Mouse (Mus musculus): ENCODE results near the gene Ttll1. TPM values are rescaled to one million over a fixed set of nuclear protein-coding genes. Genes with fewer than 3 reads are reported as not detected.

Gene Ttll1
- total RNA-seq (2012; rRNA removed), result 4.1 and 4.9 TPM in 2 replicates
- 2.4 and 2.5 TPM in 2 replicates for total RNA-seq (2014; rRNA removed)
- 8.6 and 9.9 TPM in 2 replicates for polyA plus RNA-seq (2012; ENCODE audit: insufficient read length, low read depth)

DNA sequence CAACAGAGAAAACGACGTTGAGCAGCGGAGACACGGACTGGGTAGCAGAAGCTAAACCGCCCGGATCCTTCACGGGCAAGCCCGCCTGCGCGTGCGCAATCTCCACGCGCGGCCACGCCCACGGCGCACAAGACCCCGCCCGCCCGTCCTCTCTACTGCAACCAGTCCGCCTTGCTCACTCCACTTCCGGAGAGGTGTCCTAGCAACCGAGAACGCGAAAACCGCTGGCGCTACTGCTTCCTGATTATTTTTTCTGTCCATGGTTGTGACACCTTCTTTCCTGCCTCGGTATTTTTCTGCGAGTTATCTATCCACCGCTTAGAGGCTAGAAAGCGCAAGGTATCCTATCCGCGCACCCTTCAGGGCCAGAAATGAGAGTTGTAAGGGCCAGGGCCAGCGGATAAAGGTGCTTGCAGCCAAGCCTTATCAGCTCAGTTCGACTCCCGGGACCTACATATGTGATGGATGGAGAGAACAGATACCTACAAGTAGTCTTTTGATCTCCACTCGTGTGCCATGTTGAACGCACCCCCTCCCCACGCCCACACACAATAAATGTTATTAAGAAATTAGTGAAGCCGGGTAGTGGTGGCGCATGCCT, at the start of gene Ttll1:
Ttll1 (minus strand) TSS at position 89 of the 601 bp plus-strand sequence.
- TF ChIP-seq SIN3A (IDR thresholded peaks at IDR 0.05; ENCODE audit: low read length), result peak; percentile 94
- no peak for TF ChIP-seq MAFK (IDR thresholded peaks at IDR 0.05; ENCODE audit: insufficient replicate concordance, low read length)
- TF ChIP-seq ELF1 (IDR thresholded peaks at IDR 0.05; ENCODE audit: low read depth, low read length), result peak; percentile 93
- TF ChIP-seq SMC3 (IDR thresholded peaks at IDR 0.05; ENCODE audit: low read depth, low read length), result no peak
- TF ChIP-seq IRF4 (IDR thresholded peaks at IDR 0.05; ENCODE audit: low read depth, low read length), result 0 out of 2 replicates have a peak, but pooled peaks have one; percentile 6
- TF ChIP-seq PAX5 (IDR thresholded peaks at IDR 0.05; ENCODE audit: low read length), result no peak
- TF ChIP-seq CHD2 (IDR thresholded peaks at IDR 0.05; ENCODE audit: low read length), result no peak
- no peak for TF ChIP-seq BHLHE40 (IDR thresholded peaks at IDR 0.05; ENCODE audit: low read depth, low read length)
- no peak for TF ChIP-seq E2F4 (IDR thresholded peaks at IDR 0.05; ENCODE audit: insufficient replicate concordance, low read depth, low read length)
- TF ChIP-seq POLR2A (IDR thresholded peaks at IDR 0.05; ENCODE audit: low read depth, low read length), result peak; percentile 65
- no peak for TF ChIP-seq JUN (IDR thresholded peaks at IDR 0.05; ENCODE audit: insufficient read depth, low read depth, low read length)
- no peak for TF ChIP-seq MAZ (IDR thresholded peaks at IDR 0.05; ENCODE audit: low read depth, low read length)
- TF ChIP-seq USF1 (IDR thresholded peaks at IDR 0.05; ENCODE audit: low read depth, low read length), result no peak
- no peak for TF ChIP-seq ZKSCAN1 (IDR thresholded peaks at IDR 0.05; ENCODE audit: borderline replicate concordance, low read depth, low read length)
- no peak for TF ChIP-seq USF2 (conservative IDR thresholded peaks at IDR 0.05; ENCODE audit: low read depth, low read length)
- 0 out of 2 replicates have a peak, but pooled peaks have one; percentile 17 for TF ChIP-seq ZNF384 (IDR thresholded peaks at IDR 0.05; ENCODE audit: low read depth, low read length)
- no peak for TF ChIP-seq JUND (conservative IDR thresholded peaks at IDR 0.05; ENCODE audit: low read depth, low read length)
- TF ChIP-seq MAX (IDR thresholded peaks at IDR 0.05; ENCODE audit: low read length), result no peak
- TF ChIP-seq TCF12 (IDR thresholded peaks at IDR 0.05; ENCODE audit: low read depth, low read length), result no peak
- TF ChIP-seq GABPA (IDR thresholded peaks at IDR 0.05; ENCODE audit: insufficient replicate concordance, low read depth, low read length), result no peak
- peak; percentile 97 for TF ChIP-seq NRF1 (IDR thresholded peaks at IDR 0.05; ENCODE audit: low read depth, low read length)
- TF ChIP-seq HCFC1 (IDR thresholded peaks at IDR 0.05; ENCODE audit: low read depth, low read length), result no peak; the same call in 1 of the 2 replicates
- TF ChIP-seq MXI1 (IDR thresholded peaks at IDR 0.05; ENCODE audit: low read depth, low read length), result peak; percentile 85
- no peak for TF ChIP-seq KAT2A (IDR thresholded peaks at IDR 0.05; ENCODE audit: insufficient replicate concordance, low read length)
- no peak for TF ChIP-seq ZMIZ1 (IDR thresholded peaks at IDR 0.05; ENCODE audit: low read depth, low read length)
- no peak for TF ChIP-seq EP300 (IDR thresholded peaks at IDR 0.05; ENCODE audit: low read length)
- 0 out of 2 replicates have a peak, but pooled peaks have one; percentile 25 for TF ChIP-seq TBP (conservative IDR thresholded peaks at IDR 0.05; ENCODE audit: low read depth, low read length)
- no peak for TF ChIP-seq RCOR1 (conservative IDR thresholded peaks at IDR 0.05; ENCODE audit: low read depth, low read length)
- TF ChIP-seq NELFE (IDR thresholded peaks at IDR 0.05; ENCODE audit: low read depth, low read length), result no peak
- no peak for TF ChIP-seq MYC (IDR thresholded peaks at IDR 0.05; ENCODE audit: low read depth, low read length)
- TF ChIP-seq MEF2A (IDR thresholded peaks at IDR 0.05; ENCODE audit: borderline replicate concordance, low read depth, low read length), result no peak
- TF ChIP-seq UBTF (IDR thresholded peaks at IDR 0.05; ENCODE audit: low read depth, low read length), result no peak
- no peak for TF ChIP-seq RAD21 (IDR thresholded peaks at IDR 0.05; ENCODE audit: low read depth, low read length)
- no peak for TF ChIP-seq ZC3H11A (IDR thresholded peaks at IDR 0.05; ENCODE audit: low read depth, low read length)
- no peak for TF ChIP-seq ETS1 (conservative IDR thresholded peaks at IDR 0.05; ENCODE audit: low read depth, low read length)
- no peak for TF ChIP-seq POLR2AphosphoS2 (IDR thresholded peaks at IDR 0.05; ENCODE audit: low read depth, low read length)
- TF ChIP-seq CHD1 (IDR thresholded peaks at IDR 0.05; ENCODE audit: low read depth, low read length), result no peak
- no peak for TF ChIP-seq CTCF (conservative IDR thresholded peaks at IDR 0.05 in 1 of 2, IDR thresholded peaks at IDR 0.05 in 1 of 2; ENCODE audit: low read depth in 2 of 2, low read length in 2 of 2)
- Histone ChIP-seq H3K36me3 (replicated peaks in 1 of 2; ENCODE audit: control insufficient read depth in 1 of 2, insufficient read depth in 1 of 2, low read length in 1 of 2) (no peaks in the 10 kb centered on the region), H3K27me3 (replicated peaks) (peaks cover 28% of the 10 kb centered on the region), H3K79me2 (replicated peaks; ENCODE audit: control insufficient read depth, extremely low read depth, insufficient read depth, poor library complexity, severe bottlenecking) (no peaks in the 10 kb centered on the region), H3K4me2 (ENCODE audit: insufficient read depth, low read depth, poor library complexity, severe bottlenecking) (peak within 1 kb of the TSS; percentile 82), H3K4me1 (ENCODE audit: control insufficient read depth in 1 of 2, insufficient read depth in 2 of 2) (peaks cover 0 to 5% of the 10 kb centered on the region in 2 experiments; a peak in 2 of 4 replicates), H3K27ac (ENCODE audit: insufficient read depth, low read depth) (no peak within 1 kb of the TSS), H3K9me3 (replicated peaks; ENCODE audit: low read length) (no peaks in the 10 kb centered on the region), H3K9ac (ENCODE audit: insufficient read depth, low read depth) (peak within 1 kb of the TSS; percentile 39; the same call in 1 of the 2 replicates), H3K4me3 (replicated peaks in 1 of 3; ENCODE audit: low read depth in 2 of 3, low read length in 2 of 3, poor library complexity in 1 of 3) (peak within 1 kb of the TSS; percentile 56 to 76 (median 71))
- in situ Hi-C loops (cut with MboI; ENCODE audit: low pct_ligation_motif_present, low pct_unique_long_range_greater_than_20kb, low sequenced_read_pairs), result loop anchor here (25.0 kb wide), 1 partner anchor 299 kb away; no protein-coding TSS in a partner anchor
- dilution Hi-C loops (cut with MboI; ENCODE audit: extremely low pct_ligation_motif_present, extremely low pct_unique_long_range_greater_than_20kb, low sequenced_read_pairs), result no loop called here
- peak; percentile 91 for DNase-seq (ENCODE audit: extremely low read depth)
